Comparison of ENCODE assay signal across 8 mouse cellular contexts in genomic region chr4:105100508-105101336, GRCm38 (mm10). TPM values are rescaled to one million over a fixed set of nuclear protein-coding genes. Genes with fewer than 3 reads are reported as not detected.
A peak's percentile ranks its signal among the peaks of the same experiment; 100 is the strongest.
DNase-seq lines count a peak whose midpoint lies in the region.

No protein-coding gene starts in this region.

- intact Hi-C loops in left cerebral cortex, postnatal 4 days (cut with DNase I): loop anchor here (10.0 kb wide), 1 partner anchor 66 kb away; no protein-coding TSS in a partner anchor
- intact Hi-C loops in left cerebral cortex, postnatal 10 days (cut with DNase I): no loop called here
- intact Hi-C loops in gastrocnemius, postnatal 14 days (cut with DNase I; ENCODE audit: low total_unique reads): no loop called here

- WGBS in limb, embryonic 10.5 days: 57% methylated on average over 5 of the region's 5 CpGs

- H3K4me1 ChIP-seq in limb, embryonic 10.5 days: no peaks in the 10 kb centered on the region

- no peak overlapping the region for H3K4me3 ChIP-seq in limb, embryonic 10.5 days

- no peaks in the 10 kb centered on the region for H3K9me3 ChIP-seq in limb, embryonic 10.5 days (replicated peaks)

- DNase-seq in adrenal gland, postnatal 10 days: peak; percentile 35
- DNase-seq in adrenal gland, adult 8-10 months: no peak
- peak; percentile 32 for DNase-seq in left cerebral cortex, postnatal 4 days
- DNase-seq in left cerebral cortex, postnatal 10 days (ENCODE audit: extremely low spot score in 1 of 2, low spot score in 2 of 2): no peak
- DNase-seq in gastrocnemius, postnatal 14 days: peak; percentile 15
- peak; percentile 44 for DNase-seq in lung, postnatal 36 days
- DNase-seq in limb, embryonic 10.5 days (ENCODE audit: low spot score): no peak
- no peak for DNase-seq in frontal cortex, postnatal 14 days (ENCODE audit: low spot score in 2 of 2)

- no peaks in the 10 kb centered on the region for H3K27me3 ChIP-seq in limb, embryonic 10.5 days (ENCODE audit: low read depth, poor library complexity, severe bottlenecking)

- no peaks in the 10 kb centered on the region for H3K36me3 ChIP-seq in limb, embryonic 10.5 days

- H3K27ac ChIP-seq in limb, embryonic 10.5 days: no peak overlapping the region

RNA-seq across cellular contexts. Expression of gene Prkaa2, which starts 9.0 kb away (rescaled TPM):
- total RNA-seq in adrenal gland, postnatal 10 days (2021): 10 to 100 TPM in 1 of 2 experiments, 1 to 10 TPM in 1; 7.6 to 12.7 TPM
- 10 to 100 TPM in 2 of 4 experiments, 1 to 10 TPM in 2; 7.5 to 10.4 (median 9.2) TPM for total RNA-seq in adrenal gland, adult 8-10 months (2022)
- 10 to 100 TPM; 35.5 to 40.7 TPM for total RNA-seq in left cerebral cortex, postnatal 4 days (2021)
- total RNA-seq in left cerebral cortex, postnatal 10 days (2021): 10 to 100 TPM; 33.1 to 36.4 TPM
- 10 to 100 TPM; 88.8 to 96.3 TPM for total RNA-seq in gastrocnemius, postnatal 14 days (2021)
- polyA plus RNA-seq in limb, embryonic 10.5 days (2016; fragmentation: Nextera tagmentation; extraction: Ambion mirVana): 0.36 and 0.39 TPM in 2 replicates

RNA-seq across cellular contexts. Expression of gene Plpp3, which starts 56.4 kb away (rescaled TPM):
- total RNA-seq in adrenal gland, postnatal 10 days (2021): 100 to 1,000 TPM; 157 to 169 TPM
- 100 to 1,000 TPM; 211 to 349 (median 255) TPM for total RNA-seq in adrenal gland, adult 8-10 months (2022)
- total RNA-seq in left cerebral cortex, postnatal 4 days (2021): 10 to 100 TPM; 65.1 to 71.3 TPM
- 100 to 1,000 TPM; 110 to 114 TPM for total RNA-seq in left cerebral cortex, postnatal 10 days (2021)
- total RNA-seq in gastrocnemius, postnatal 14 days (2021): 10 to 100 TPM; 62.1 to 63.0 TPM
- 58.9 and 75.2 TPM in 2 replicates for polyA plus RNA-seq in limb, embryonic 10.5 days (2016; fragmentation: Nextera tagmentation; extraction: Ambion mirVana)

Comparison
In these comparisons a context has a peak if more than half of its experiments do, and no peak if none do; other contexts are left out.
1. DNase-seq: peak in adrenal gland, postnatal 10 days (single experiment), left cerebral cortex, postnatal 4 days (single experiment), gastrocnemius, postnatal 14 days (single experiment) and lung, postnatal 36 days (single experiment); none in adrenal gland, adult 8-10 months (single experiment), left cerebral cortex, postnatal 10 days (0 of 2), limb, embryonic 10.5 days (single experiment) and frontal cortex, postnatal 14 days (0 of 2).